Mouse (Mus musculus) cerebral cortex, adult 2 months (tissue): ENCODE data around the gene Slc43a2.

Experiments
- WGBS: fragments of 180-500 bp; shearing (Covaris S2); methylation state at CpG from one replicate; pipeline ENCODE4 v1.1.7; 2018; 5-methylcytosine and 5-hydroxymethylcytosine counted together

Gene Slc43a2

GRCm38 (mm10) chr11:75529771-75530170 is 1.7 kb upstream of the Slc43a2 start:
- WGBS = 59% methylated on average over 4 of the region's 4 CpGs

GRCm38 (mm10) chr11:75530325-75530724 is 1.2 kb upstream of the Slc43a2 start:
- 0% methylated on average over 10 of the region's 10 CpGs for WGBS

- WGBS = under 1% methylated on average over 31 of the region's 31 CpGs
These were observed 585 bp upstream of the Slc43a2 start for GRCm38 (mm10) chr11:75530845-75531373.

- WGBS = 4% methylated on average over 38 of the region's 38 CpGs
These were observed 1.1 kb downstream of the Slc43a2 start for GRCm38 (mm10) chr11:75532340-75533277.

GRCm38 (mm10) chr11:75533314-75534015 is 2.0 kb downstream of the Slc43a2 start:
- WGBS = 45% methylated on average over 6 of the region's 6 CpGs

- WGBS = 46% methylated on average over 4 of the region's 4 CpGs
These were observed 3.0 kb downstream of the Slc43a2 start for GRCm38 (mm10) chr11:75534286-75535033.

GRCm38 (mm10) chr11:75535106-75535795 is 3.8 kb downstream of the Slc43a2 start:
- WGBS = 57% methylated on average over 13 of the region's 13 CpGs

GRCm38 (mm10) chr11:75536255-75537024 is 4.9 kb downstream of the Slc43a2 start:
- 79% methylated on average over 12 of the region's 12 CpGs for WGBS

- WGBS = 67% methylated on average over 8 of the region's 8 CpGs
These were observed 5.5 kb downstream of the Slc43a2 start for GRCm38 (mm10) chr11:75537025-75537414.

- WGBS = 50% methylated on average over 11 of the region's 11 CpGs
These were observed 6.1 kb downstream of the Slc43a2 start for GRCm38 (mm10) chr11:75537491-75538183.

GRCm38 (mm10) chr11:75538184-75538969 is 6.9 kb downstream of the Slc43a2 start:
- 41% methylated on average over 9 of the region's 9 CpGs for WGBS

GRCm38 (mm10) chr11:75538970-75539299 is 7.4 kb downstream of the Slc43a2 start:
- 76% methylated on average over 13 of the region's 13 CpGs for WGBS

- WGBS = 68% methylated on average over 8 of the region's 8 CpGs
These were observed 8.7 kb downstream of the Slc43a2 start for GRCm38 (mm10) chr11:75540209-75540608.

GRCm38 (mm10) chr11:75540710-75541581 is 9.5 kb downstream of the Slc43a2 start:
- WGBS = 40% methylated on average over 19 of the region's 19 CpGs

- WGBS = 68% methylated on average over 9 of the region's 9 CpGs
These were observed 13.2 kb downstream of the Slc43a2 start for GRCm38 (mm10) chr11:75544713-75545112.

- 77% methylated on average over 4 of the region's 4 CpGs for WGBS
These were observed 14.6 kb downstream of the Slc43a2 start for GRCm38 (mm10) chr11:75546057-75546456.

GRCm38 (mm10) chr11:75549658-75550111 is 18.2 kb downstream of the Slc43a2 start:
- WGBS = 60% methylated on average over 5 of the region's 5 CpGs
